Mouse (Mus musculus) cerebellum, adult 2 months (tissue): ENCODE data around the gene Ece1.

Experiments used
- CTCF ChIP-seq: fragments of 200-500 bp; IDR thresholded peaks from 2 replicates; pipeline ENCODE4 v1.5.1; 2011; ENCODE audit warnings: low read depth, mild to moderate bottlenecking, control low read depth, low read length, moderate library complexity, borderline replicate concordance; ENCODE audit not compliant: insufficient read depth
- POLR2A ChIP-seq: fragments of 200-500 bp; IDR thresholded peaks from 2 replicates; pipeline ENCODE4 v1.6.1; 2011; ENCODE audit warnings: low read length, control low read depth, borderline replicate concordance; ENCODE audit not compliant: insufficient read depth

DNA sequence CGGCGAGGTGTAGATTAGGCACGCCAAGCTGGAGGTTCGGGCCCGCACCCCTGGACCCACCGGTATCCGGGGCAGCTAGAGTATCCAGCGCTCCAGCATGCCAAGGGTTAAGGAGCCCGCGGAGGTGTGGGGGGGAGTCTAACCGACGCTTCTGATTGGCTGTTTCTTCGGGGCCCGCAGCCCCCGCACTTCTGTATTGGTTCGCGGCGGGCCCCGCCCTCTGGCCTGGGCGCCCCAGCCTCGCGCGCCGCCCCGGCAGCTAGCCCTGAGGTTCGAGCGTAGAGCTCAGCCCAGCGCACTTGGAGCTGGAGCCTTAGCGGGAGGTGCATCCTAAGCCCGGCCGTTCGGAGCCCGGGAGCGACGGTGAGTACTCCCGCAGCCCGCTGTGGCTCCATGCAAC, at the start of gene Ece1:
- peak; percentile 92 for TF ChIP-seq POLR2A
- TF ChIP-seq CTCF, result no peak
